Mouse (Mus musculus) ES-E14 (cell line): ENCODE data around the gene Lck. TPM values are rescaled to one million over a fixed set of nuclear protein-coding genes. Genes with fewer than 3 reads are reported as not detected.

Experiments
- DNase-seq: peaks from one replicate; pipeline ENCODE4 v3.0.0-alpha.2; 2013; ENCODE audit warnings: low read depth, low spot score
- H3K27ac ChIP-seq: 2 replicates; pipeline ENCODE4 v1.5.1; 2012; ENCODE audit warnings: low read depth, mild to moderate bottlenecking, low read length, moderate library complexity, mixed read lengths; ENCODE audit not compliant: poor library complexity, insufficient read depth, severe bottlenecking
- H3K36me3 ChIP-seq: 2 replicates; pipeline ENCODE4 v1.6.1; 2012; ENCODE audit warnings: mild to moderate bottlenecking, low read length, moderate library complexity, mixed read lengths; ENCODE audit not compliant: control insufficient read depth, poor library complexity, insufficient read depth, severe bottlenecking
- H3K4me1 ChIP-seq, 2 experiments: fragments of 150-350 bp in 1 of 2; sonication (generic) in 1 of 2; 2 replicates each; pipeline ENCODE4 v1.6.1; 2012; ENCODE audit warnings: low read length in 2 of 2, mild to moderate bottlenecking in 1 of 2, mixed read lengths in 1 of 2; ENCODE audit not compliant: control insufficient read depth in 2 of 2, insufficient read depth in 2 of 2, poor library complexity in 1 of 2
- H3K4me3 ChIP-seq, 2 experiments: fragments of 150-350 bp in 1 of 2; sonication (generic) in 1 of 2; 2 replicates each; pipeline ENCODE4 v1.5.1; 2012; ENCODE audit warnings: low read length in 2 of 2, low read depth in 1 of 2, mild to moderate bottlenecking in 1 of 2, mixed read lengths in 1 of 2; ENCODE audit not compliant: insufficient read depth in 1 of 2, poor library complexity in 1 of 2, severe bottlenecking in 1 of 2
- H3K9ac ChIP-seq: 2 replicates; pipeline ENCODE4 v1.6.1; 2012; ENCODE audit warnings: low read depth, mild to moderate bottlenecking, low read length, mixed read lengths; ENCODE audit not compliant: poor library complexity, insufficient read depth, severe bottlenecking
- H3K9me3 ChIP-seq: fragments of 150-350 bp; sonication (generic); 2 replicates; pipeline ENCODE4 v1.6.1; 2012; ENCODE audit warnings: low read depth, mild to moderate bottlenecking, low read length; ENCODE audit not compliant: control insufficient read depth, insufficient read depth
- CHD2 ChIP-seq: IDR thresholded peaks from 2 replicates; pipeline ENCODE4 v1.6.1; 2014; ENCODE audit warnings: mild to moderate bottlenecking, low read depth, low read length, inconsistent platforms
- HCFC1 ChIP-seq: IDR thresholded peaks from 2 replicates; pipeline ENCODE4 v1.6.1; 2012; ENCODE audit warnings: low read length, inconsistent platforms, borderline replicate concordance; ENCODE audit not compliant: insufficient read depth
- MAFK ChIP-seq: IDR thresholded peaks from 2 replicates; pipeline ENCODE4 v1.6.1; 2014; ENCODE audit warnings: mild to moderate bottlenecking, low read depth, low read length, inconsistent platforms; ENCODE audit not compliant: insufficient read depth
- ZC3H11A ChIP-seq: IDR thresholded peaks from 2 replicates; pipeline ENCODE4 v1.6.1; 2012; ENCODE audit warnings: low read depth, mild to moderate bottlenecking, inconsistent platforms, low read length, borderline replicate concordance
- ZNF384 ChIP-seq: IDR thresholded peaks from 2 replicates; pipeline ENCODE4 v1.6.1; 2012; ENCODE audit warnings: low read depth, low read length, inconsistent platforms
- in situ Hi-C, 2 experiments: fragments of 600-800 bp; cut with MboI; formaldehyde crosslinking; loops; one replicate each; pipeline ENCODE4 v1.15.1; 2025; ENCODE audit warnings: low sequenced_read_pairs in 2 of 2, inconsistent platforms in 1 of 2; ENCODE audit not compliant: unreplicated experiment in 2 of 2
- total RNA-seq: library from RNA; depleted of rRNA; stranded (reverse); fragments of 300-350 nt; gene quantifications from 2 replicates; pipeline ENCODE4 v1.2.3, GENCODE M21; 2012

Gene Lck
- total RNA-seq, 1 experiment = 19.1 TPM

GRCm38 (mm10) chr4:129505511-129505910 is 67.9 kb downstream of the Lck start:
- no peak for DNase-seq
- Histone ChIP-seq H3K27ac (no peak overlapping the region), H3K4me1 (peaks cover 28 to 34% of the 10 kb centered on the region in 2 experiments), H3K36me3 (no peaks in the 10 kb centered on the region), H3K9me3 (no peaks in the 10 kb centered on the region), H3K9ac (no peak overlapping the region), H3K4me3 (no peak overlapping the region)
- no peak for TF ChIP-seq HCFC1
- TF ChIP-seq MAFK = no peak
- no peak for TF ChIP-seq CHD2
- TF ChIP-seq ZC3H11A = no peak
- no peak for TF ChIP-seq ZNF384
- in situ Hi-C loops = no loop called here

GRCm38 (mm10) chr4:129502901-129503444 is 70.5 kb downstream of the Lck start:
- in situ Hi-C loops = no loop called here
- H3K4me3 ChIP-seq = peak overlapping the region in 1 of 2 experiments; percentile 38; a peak in 2 of 4 replicates
- no peak for TF ChIP-seq MAFK
- peak; percentile 13; the same call in 1 of the 2 replicates for TF ChIP-seq CHD2
- peak; percentile 78 for DNase-seq
- H3K36me3 ChIP-seq = no peaks in the 10 kb centered on the region
- H3K9me3 ChIP-seq = no peaks in the 10 kb centered on the region
- peak overlapping the region; percentile 89 for H3K27ac ChIP-seq
- peaks cover 26 to 36% of the 10 kb centered on the region in 2 experiments for H3K4me1 ChIP-seq
- H3K9ac ChIP-seq = peak overlapping the region; percentile 48

- peak overlapping the region; percentile 89 for H3K27ac ChIP-seq
- no peaks in the 10 kb centered on the region for H3K9me3 ChIP-seq
- H3K36me3 ChIP-seq = no peaks in the 10 kb centered on the region
- DNase-seq = no peak
- H3K9ac ChIP-seq = peak overlapping the region; percentile 48
- H3K4me1 ChIP-seq = peaks cover 26 to 34% of the 10 kb centered on the region in 2 experiments
- in situ Hi-C loops = no loop called here
- TF ChIP-seq HCFC1 (no peak), ZNF384 (no peak), ZC3H11A (no peak), CHD2 (no peak)
- H3K4me3 ChIP-seq = peak overlapping the region in 1 of 2 experiments; percentile 34; a peak in 1 of 4 replicates
Observed at GRCm38 (mm10) chr4:129502327-129502888, 71.0 kb downstream of the Lck start.

- Histone ChIP-seq H3K4me3 (peak overlapping the region; percentile 69 to 79), H3K27ac (peak overlapping the region; percentile 92), H3K36me3 (no peaks in the 10 kb centered on the region), H3K9me3 (no peaks in the 10 kb centered on the region), H3K4me1 (peaks cover 26 to 34% of the 10 kb centered on the region in 2 experiments), H3K9ac (peak overlapping the region; percentile 72)
- peak; percentile 94 for DNase-seq
- in situ Hi-C loops = no loop called here
- TF ChIP-seq HCFC1 (no peak), MAFK (no peak), ZC3H11A (no peak), CHD2 (no peak), ZNF384 (peak; percentile 95)
Observed at GRCm38 (mm10) chr4:129500607-129501566, 72.6 kb downstream of the Lck start.
